Mouse (Mus musculus) MEL (cell line): Measurements from ENCODE around the gene Gm36028. TPM values are rescaled to one million over a fixed set of nuclear protein-coding genes. Genes with fewer than 3 reads are reported as not detected.

Source experiments
- DNase-seq: peaks from one replicate; pipeline ENCODE4 v3.0.0; 2011; ENCODE audit warnings: low read depth, low spot score
- H3K27ac ChIP-seq: 2 replicates; pipeline ENCODE4 v1.5.1; 2012; ENCODE audit warnings: low read depth, mild to moderate bottlenecking, control low read depth, low read length, moderate library complexity; ENCODE audit not compliant: control insufficient read depth
- H3K27me3 ChIP-seq, 2 experiments: fragments of 150-350 bp in 1 of 2; sonication (generic) in 1 of 2; 2 replicates each; pipeline ENCODE4 v1.6.1; 2012; ENCODE audit warnings: low read length in 2 of 2, mild to moderate bottlenecking in 2 of 2, improper control_type of control experiment in 1 of 2, moderate library complexity in 1 of 2; ENCODE audit not compliant: insufficient read depth in 2 of 2, control insufficient read depth in 1 of 2
- H3K36me3 ChIP-seq, 2 experiments: 2 replicates each; pipeline ENCODE4 v1.6.1; 2012 to 2014; ENCODE audit warnings: low read length in 2 of 2, improper control_type of control experiment in 1 of 2, inconsistent platforms in 1 of 2, mild to moderate bottlenecking in 1 of 2; ENCODE audit not compliant: insufficient read depth in 2 of 2, control insufficient read depth in 1 of 2
- H3K4me1 ChIP-seq, 2 experiments: fragments of 150-350 bp in 1 of 2; sonication (generic) in 1 of 2; 2 replicates each; pipeline ENCODE4 v1.6.1; 2012; ENCODE audit warnings: low read length in 2 of 2, improper control_type of control experiment in 1 of 2, mild to moderate bottlenecking in 1 of 2; ENCODE audit not compliant: insufficient read depth in 2 of 2, control insufficient read depth in 1 of 2
- H3K4me3 ChIP-seq, 2 experiments: fragments of 150-350 bp in 1 of 2; sonication (generic) in 1 of 2; 2 replicates each; pipeline ENCODE4 v1.5.1; 2012; ENCODE audit warnings: low read depth in 2 of 2, low read length in 2 of 2, mild to moderate bottlenecking in 2 of 2, moderate library complexity in 2 of 2, control low read depth in 1 of 2, improper control_type of control experiment in 1 of 2; ENCODE audit not compliant: control insufficient read depth in 1 of 2, insufficient read depth in 1 of 2
- H3K79me2 ChIP-seq: 2 replicates; pipeline ENCODE4 v1.6.1; 2012; ENCODE audit warnings: mild to moderate bottlenecking, low read length, moderate library complexity; ENCODE audit not compliant: control insufficient read depth, poor library complexity, insufficient read depth
- H3K9ac ChIP-seq: 2 replicates; pipeline ENCODE4 v1.6.1; 2012; ENCODE audit warnings: low read depth, mild to moderate bottlenecking, control low read depth, low read length, moderate library complexity; ENCODE audit not compliant: control insufficient read depth, poor library complexity, severe bottlenecking
- H3K9me3 ChIP-seq: fragments of 150-350 bp; sonication (generic); replicated peaks from 2 replicates; pipeline ENCODE4 v1.6.1; 2012; ENCODE audit warnings: mild to moderate bottlenecking, low read length, improper control_type of control experiment, moderate library complexity; ENCODE audit not compliant: insufficient read depth
- CHD1 ChIP-seq: IDR thresholded peaks from 2 replicates; pipeline ENCODE4 v1.6.1; 2012; ENCODE audit warnings: low read depth, mild to moderate bottlenecking, inconsistent platforms, low read length, improper control_type of control experiment
- ELF1 ChIP-seq: IDR thresholded peaks from 2 replicates; pipeline ENCODE4 v1.6.1; 2014; ENCODE audit warnings: low read depth, mild to moderate bottlenecking, inconsistent platforms, low read length, improper control_type of control experiment, moderate library complexity
- HCFC1 ChIP-seq: IDR thresholded peaks from 2 replicates; pipeline ENCODE4 v1.6.1; 2012; ENCODE audit warnings: low read depth, mild to moderate bottlenecking, inconsistent platforms, low read length, improper control_type of control experiment, moderate library complexity
- JUND ChIP-seq: IDR thresholded peaks from 2 replicates; pipeline ENCODE4 v1.6.1; 2011; ENCODE audit warnings: low read depth, mild to moderate bottlenecking, improper control_type of control experiment, low read length
- MAFK ChIP-seq: IDR thresholded peaks from 2 replicates; pipeline ENCODE4 v1.6.1; 2011; ENCODE audit warnings: low read depth, mild to moderate bottlenecking, low read length, improper control_type of control experiment, borderline replicate concordance
- MEF2A ChIP-seq: IDR thresholded peaks from 2 replicates; pipeline ENCODE4 v1.6.1; 2014; ENCODE audit warnings: low read depth, mild to moderate bottlenecking, inconsistent platforms, low read length, improper control_type of control experiment; ENCODE audit not compliant: poor library complexity, insufficient replicate concordance, severe bottlenecking; ENCODE audit errors: extremely low read depth
- MYC ChIP-seq: IDR thresholded peaks from 2 replicates; pipeline ENCODE4 v1.6.1; 2011; ENCODE audit warnings: low read depth, mild to moderate bottlenecking, low read length, improper control_type of control experiment, moderate library complexity
- NRF1 ChIP-seq: IDR thresholded peaks from 2 replicates; pipeline ENCODE4 v1.6.1; 2014; ENCODE audit warnings: low read depth, mild to moderate bottlenecking, inconsistent platforms, low read length, improper control_type of control experiment, moderate library complexity; ENCODE audit not compliant: poor library complexity, insufficient read depth, severe bottlenecking
- POLR2A ChIP-seq, 2 experiments: IDR thresholded peaks; 2 replicates each; pipeline ENCODE4 v1.6.1; 2011 to 2012; ENCODE audit warnings: low read length in 2 of 2, mild to moderate bottlenecking in 2 of 2, control low read depth in 1 of 2, improper control_type of control experiment in 1 of 2, low read depth in 1 of 2, moderate library complexity in 1 of 2; ENCODE audit not compliant: control insufficient read depth in 1 of 2, insufficient read depth in 1 of 2, poor library complexity in 1 of 2
- POLR2AphosphoS2 ChIP-seq: IDR thresholded peaks from 2 replicates; pipeline ENCODE4 v1.6.1; 2011; ENCODE audit warnings: low read length, improper control_type of control experiment
- POLR2AphosphoS5 ChIP-seq: IDR thresholded peaks from 2 replicates; pipeline ENCODE4 v1.6.1; 2012; ENCODE audit warnings: low read depth, borderline replicate concordance, mild to moderate bottlenecking, inconsistent platforms, low read length, moderate library complexity, mixed read lengths
- RAD21 ChIP-seq: IDR thresholded peaks from 2 replicates; pipeline ENCODE4 v1.6.1; 2011; ENCODE audit warnings: mild to moderate bottlenecking, low read depth, low read length, improper control_type of control experiment
- RCOR1 ChIP-seq: IDR thresholded peaks from 2 replicates; pipeline ENCODE4 v1.6.1; 2012; ENCODE audit warnings: low read depth, mild to moderate bottlenecking, inconsistent platforms, low read length, improper control_type of control experiment
- SIN3A ChIP-seq: IDR thresholded peaks from 2 replicates; pipeline ENCODE4 v1.6.1; 2012; ENCODE audit warnings: low read length, improper control_type of control experiment, inconsistent platforms
- SMC3 ChIP-seq: IDR thresholded peaks from 2 replicates; pipeline ENCODE4 v1.6.1; 2011; ENCODE audit warnings: low read depth, low read length, improper control_type of control experiment
- TAL1 ChIP-seq: IDR thresholded peaks from 2 replicates; pipeline ENCODE4 v1.6.1; 2012; ENCODE audit warnings: mild to moderate bottlenecking, inconsistent platforms, low read length, moderate library complexity, mixed read lengths
- TCF12 ChIP-seq: IDR thresholded peaks from 2 replicates; pipeline ENCODE4 v1.6.1; 2014; ENCODE audit warnings: low read depth, mild to moderate bottlenecking, inconsistent platforms, low read length, improper control_type of control experiment, moderate library complexity
- UBTF ChIP-seq: IDR thresholded peaks from 2 replicates; pipeline ENCODE4 v1.6.1; 2012; ENCODE audit warnings: low read depth, mild to moderate bottlenecking, inconsistent platforms, low read length, improper control_type of control experiment, moderate library complexity, borderline replicate concordance; ENCODE audit not compliant: insufficient read depth
- USF1 ChIP-seq: IDR thresholded peaks from 2 replicates; pipeline ENCODE4 v1.6.1; 2014; ENCODE audit warnings: low read depth, mild to moderate bottlenecking, inconsistent platforms, low read length, improper control_type of control experiment, moderate library complexity
- ZC3H11A ChIP-seq: IDR thresholded peaks from 2 replicates; pipeline ENCODE4 v1.6.1; 2012; ENCODE audit warnings: low read depth, mild to moderate bottlenecking, inconsistent platforms, low read length, improper control_type of control experiment
- ZKSCAN1 ChIP-seq: IDR thresholded peaks from 2 replicates; pipeline ENCODE4 v1.6.1; 2012; ENCODE audit warnings: low read depth, mild to moderate bottlenecking, inconsistent platforms, low read length, improper control_type of control experiment, moderate library complexity
- polyA plus RNA-seq, 2 experiments: library from polyadenylated mRNA; stranded (reverse) in 1 of 2; unstranded in 1 of 2; fragments of >175 nt in 1 of 2; fragments of >200 nt in 1 of 2; gene quantifications; 2 replicates each; pipeline versions ENCODE4 v1.2.1 to v1.2.4; 2012; ENCODE audit warnings: low replicate concordance in 2 of 2, low read depth in 1 of 2; ENCODE audit not compliant: insufficient read length in 2 of 2, insufficient read depth in 1 of 2, missing spikeins in 1 of 2
- total RNA-seq: library from RNA; depleted of rRNA; stranded (reverse); fragments of 300-350 nt; gene quantifications from 2 replicates; pipeline ENCODE4 v1.2.3, GENCODE M21; 2012

Gm36028 gene
- total and polyA plus RNA-seq, 3 experiments: not detected

DNA sequence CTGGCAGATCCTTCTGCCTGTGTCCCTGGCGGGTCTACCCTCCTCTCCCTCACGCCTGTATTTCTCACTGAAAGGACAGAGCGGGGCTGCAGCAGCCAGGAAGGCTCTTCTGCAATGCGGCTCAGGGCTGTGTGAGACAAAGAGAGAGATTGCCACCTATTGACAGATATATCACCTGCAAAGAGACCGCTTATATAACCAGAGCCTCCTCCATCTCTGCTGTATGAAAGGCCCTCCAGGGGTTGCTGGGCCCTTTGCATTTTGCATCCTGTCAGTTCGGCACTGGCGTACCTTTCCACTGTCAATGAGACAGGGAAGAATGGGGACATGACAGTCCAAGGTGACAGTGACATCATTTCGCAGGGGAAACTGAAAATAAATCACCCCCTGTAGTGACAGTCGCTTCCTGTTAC lies 48.5 kb downstream of the Gm36028 start:
- no peak overlapping the region for H3K9ac ChIP-seq
- H3K36me3 ChIP-seq: peaks cover 0 to 3% of the 10 kb centered on the region in 2 experiments; a peak in 2 of 4 replicates
- H3K9me3 ChIP-seq: no peaks in the 10 kb centered on the region
- TF ChIP-seq USF1 (no peak), MEF2A (no peak), POLR2A (IDR thresholded peaks at IDR 0.05; ENCODE audit: control insufficient read depth in 1 of 2, insufficient read depth in 1 of 2, low read depth in 1 of 2, low read length in 2 of 2, poor library complexity in 1 of 2) (no peak), HCFC1 (no peak), ZKSCAN1 (no peak), TCF12 (no peak), RAD21 (peak; percentile 9), JUND (no peak), MYC (no peak), SMC3 (0 out of 2 replicates have a peak, but pooled peaks have one; percentile 5), CHD1 (no peak)
- H3K4me3 ChIP-seq: no peak overlapping the region
- no peaks in the 10 kb centered on the region for H3K79me2 ChIP-seq
- H3K4me1 ChIP-seq: no peaks in the 10 kb centered on the region
- H3K27ac ChIP-seq: no peak overlapping the region
- no peak for DNase-seq
- H3K27me3 ChIP-seq: no peaks in the 10 kb centered on the region; a peak in 1 of 4 replicates

DNA sequence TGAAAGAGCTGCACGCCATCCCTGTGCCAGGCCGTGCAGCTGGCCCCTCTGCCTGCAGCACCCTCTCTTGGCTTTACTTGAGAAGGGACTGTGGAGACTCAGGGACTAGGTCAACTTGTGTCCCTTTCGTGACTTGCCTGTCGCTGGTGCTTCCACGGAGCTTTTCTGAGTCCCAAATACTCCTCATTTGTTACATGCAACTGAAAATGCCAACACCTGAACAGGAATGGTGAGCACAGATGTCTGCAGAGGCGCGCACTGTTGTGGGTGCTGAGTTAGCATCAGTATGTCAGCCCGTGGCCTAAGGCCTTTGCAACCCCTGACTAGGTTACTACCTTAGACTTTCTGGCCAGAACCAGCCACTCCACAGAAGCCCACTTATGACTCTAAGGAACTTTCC lies 49.1 kb downstream of the Gm36028 start:
- no peak for DNase-seq
- Histone ChIP-seq H3K79me2 (no peaks in the 10 kb centered on the region), H3K9ac (no peak overlapping the region), H3K27me3 (no peaks in the 10 kb centered on the region; a peak in 1 of 4 replicates), H3K36me3 (peaks cover 0 to 3% of the 10 kb centered on the region in 2 experiments; a peak in 2 of 4 replicates), H3K4me3 (no peak overlapping the region), H3K9me3 (no peaks in the 10 kb centered on the region), H3K4me1 (no peaks in the 10 kb centered on the region), H3K27ac (no peak overlapping the region)
- TF ChIP-seq POLR2AphosphoS2 (no peak), ELF1 (no peak), HCFC1 (no peak), CHD1 (no peak), USF1 (no peak), ZC3H11A (no peak), UBTF (no peak), RCOR1 (no peak), MAFK (no peak), SMC3 (no peak), POLR2AphosphoS5 (no peak), NRF1 (no peak), TAL1 (no peak), ZKSCAN1 (no peak), SIN3A (no peak), MEF2A (no peak)
